Mouse (Mus musculus): ENCODE results near the gene Lingo4. TPM values are rescaled to one million over a fixed set of nuclear protein-coding genes. Genes with fewer than 3 reads are reported as not detected.

Gene Lingo4
- not detected in 2 replicates for polyA plus RNA-seq (2016; fragmentation: Nextera tagmentation; extraction: Ambion mirVana)

DNA sequence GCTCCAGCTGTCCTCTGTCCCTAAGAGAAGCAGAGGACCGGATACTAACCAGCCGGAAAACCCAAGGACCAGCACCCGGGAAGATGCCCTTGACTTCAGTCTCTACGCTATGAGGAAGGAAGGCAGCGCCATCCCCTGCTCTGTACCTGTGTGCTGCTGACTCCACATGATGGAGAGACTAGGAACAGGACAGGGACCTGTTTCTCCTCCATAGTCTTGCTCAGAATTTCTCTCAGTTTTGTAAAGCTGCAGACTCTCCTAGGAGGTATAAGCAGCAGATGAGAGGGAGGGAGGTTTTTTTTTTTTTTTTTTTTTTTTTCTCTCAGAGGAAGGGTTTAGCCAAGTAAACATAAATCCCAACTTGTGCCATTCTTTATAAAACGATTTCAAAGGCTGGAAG lies at the start of gene Lingo4:
Lingo4 (plus strand) TSS at position 301 of the 400 bp plus-strand sequence.
- Histone ChIP-seq H3K4me3 (peak within 1 kb of the TSS; percentile 37), H3K27ac (no peak within 1 kb of the TSS), H3K9me3 (replicated peaks) (no peaks in the 10 kb centered on the region), H3K36me3 (no peaks in the 10 kb centered on the region), H3K27me3 (ENCODE audit: low read depth, poor library complexity, severe bottlenecking) (peaks cover 70% of the 10 kb centered on the region), H3K4me1 (peaks cover 13% of the 10 kb centered on the region)
- no peak for DNase-seq (ENCODE audit: low spot score)
- WGBS, result 70% methylated on average over 6 of the region's 6 CpGs

DNA sequence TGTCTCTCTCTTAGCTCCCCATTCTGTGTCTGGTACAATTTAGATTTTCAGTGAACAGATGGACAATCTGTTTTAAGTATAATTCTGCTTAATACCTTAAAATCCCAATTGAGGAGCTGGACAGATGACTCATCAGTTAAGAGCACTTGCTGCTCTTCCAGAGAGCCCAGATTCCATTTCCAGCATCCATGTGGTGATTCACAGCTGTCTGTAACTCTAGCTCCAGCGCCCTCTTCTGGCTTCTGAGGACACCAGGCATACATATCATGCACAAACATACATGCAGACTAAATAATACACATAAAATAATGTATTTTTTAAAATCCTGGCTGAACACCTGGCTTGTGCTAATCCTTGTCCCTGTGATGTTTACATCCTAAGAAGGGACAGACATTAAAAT lies 37.5 kb upstream of the Lingo4 start:
- WGBS, result 6% methylated on average over 1 of the region's 1 CpGs
- peaks cover 11% of the 10 kb centered on the region for H3K4me1 ChIP-seq
- no peak for DNase-seq (ENCODE audit: low spot score)

DNA sequence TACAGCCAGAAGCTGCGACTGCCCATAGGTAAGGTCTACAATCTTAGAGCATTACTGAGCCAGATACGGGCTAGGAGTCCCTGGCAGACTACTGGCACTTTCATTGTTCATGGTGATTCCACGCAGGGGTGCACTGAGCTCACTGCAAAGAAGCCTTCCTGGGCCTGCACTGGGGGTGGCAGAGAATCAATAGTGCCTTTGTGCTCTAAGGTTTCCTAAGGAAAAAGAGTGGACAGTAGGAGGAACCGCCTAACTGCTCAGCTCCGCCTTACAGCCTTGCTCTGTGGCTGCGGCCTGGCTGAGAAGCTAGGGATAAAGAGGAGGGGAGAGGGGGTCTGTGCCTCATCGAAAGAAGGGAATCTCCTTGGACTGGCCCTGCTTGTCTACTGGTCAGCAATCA lies 36.2 kb upstream of the Lingo4 start, which contains the start of gene C2cd4d:
C2cd4d (plus strand) TSS at position 301 of the 400 bp plus-strand sequence.
- Histone ChIP-seq H3K4me3 (peak within 1 kb of the TSS; percentile 63), H3K27ac (peak within 1 kb of the TSS; percentile 81), H3K36me3 (no peaks in the 10 kb centered on the region), H3K9me3 (replicated peaks) (no peaks in the 10 kb centered on the region), H3K4me1 (peaks cover 11% of the 10 kb centered on the region), H3K27me3 (ENCODE audit: low read depth, poor library complexity, severe bottlenecking) (peaks cover 63% of the 10 kb centered on the region)
- WGBS, result 58% methylated on average over 7 of the region's 7 CpGs
- no peak for DNase-seq (ENCODE audit: low spot score)

More for the DNA sequence above, 37.5 kb upstream of the Lingo4 start:
- no peaks in the 10 kb centered on the region for H3K9me3 ChIP-seq (replicated peaks)
- no peak overlapping the region for H3K4me3 ChIP-seq
- H3K27me3 ChIP-seq (ENCODE audit: low read depth, poor library complexity, severe bottlenecking), result peaks cover 54% of the 10 kb centered on the region
- H3K27ac ChIP-seq, result no peak overlapping the region
- no peaks in the 10 kb centered on the region for H3K36me3 ChIP-seq

DNA sequence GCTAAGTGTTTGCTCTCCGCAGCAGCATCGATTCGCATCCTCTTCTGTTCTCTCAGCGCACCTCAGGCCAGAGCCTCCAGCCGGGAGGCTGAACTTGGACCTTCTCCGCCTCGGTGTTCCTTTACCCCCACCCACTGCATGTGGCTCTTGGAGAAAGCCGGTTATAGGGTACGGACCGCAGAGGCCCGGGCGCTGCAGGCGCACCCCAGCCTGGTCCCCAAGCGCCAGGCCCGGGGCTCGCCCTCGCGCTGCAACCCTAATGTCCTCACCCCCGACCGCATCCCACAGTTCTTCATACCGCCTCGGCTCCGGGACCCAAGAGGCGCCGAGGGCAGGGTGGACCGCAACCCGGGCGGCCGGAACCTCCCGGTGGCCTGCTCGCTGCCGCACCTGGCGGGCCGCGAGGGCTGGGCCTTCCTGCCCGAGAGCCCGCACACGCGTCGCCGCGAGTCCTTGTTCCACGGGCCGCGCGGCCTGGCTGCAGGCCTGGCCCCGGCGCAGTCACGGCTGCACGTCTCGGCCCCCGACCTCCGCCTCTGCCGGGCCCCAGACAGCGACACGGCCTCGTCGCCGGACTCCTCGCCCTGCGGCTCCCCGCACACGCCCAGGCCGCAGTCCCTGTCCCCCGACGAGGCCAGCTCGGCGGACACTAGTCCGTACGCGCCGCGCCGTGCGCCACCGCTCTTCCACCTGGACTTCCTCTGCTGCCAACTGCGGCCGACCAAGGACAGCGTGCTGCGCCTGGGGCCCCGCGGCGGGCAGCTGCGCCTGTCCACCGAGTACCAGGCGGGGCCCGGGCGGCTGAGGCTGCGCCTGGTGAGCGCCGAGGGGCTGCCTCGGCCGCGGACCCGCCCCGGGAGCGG lies 34.8 kb upstream of the Lingo4 start:
- H3K27ac ChIP-seq, result peak overlapping the region; percentile 81
- H3K4me3 ChIP-seq, result peak overlapping the region; percentile 63
- DNase-seq (ENCODE audit: low spot score), result peak; percentile 70
- peaks cover 11% of the 10 kb centered on the region for H3K4me1 ChIP-seq
- peaks cover 63% of the 10 kb centered on the region for H3K27me3 ChIP-seq (ENCODE audit: low read depth, poor library complexity, severe bottlenecking)
- H3K9me3 ChIP-seq (replicated peaks), result no peaks in the 10 kb centered on the region
- no peaks in the 10 kb centered on the region for H3K36me3 ChIP-seq
- 5% methylated on average over 97 of the region's 97 CpGs for WGBS

DNA sequence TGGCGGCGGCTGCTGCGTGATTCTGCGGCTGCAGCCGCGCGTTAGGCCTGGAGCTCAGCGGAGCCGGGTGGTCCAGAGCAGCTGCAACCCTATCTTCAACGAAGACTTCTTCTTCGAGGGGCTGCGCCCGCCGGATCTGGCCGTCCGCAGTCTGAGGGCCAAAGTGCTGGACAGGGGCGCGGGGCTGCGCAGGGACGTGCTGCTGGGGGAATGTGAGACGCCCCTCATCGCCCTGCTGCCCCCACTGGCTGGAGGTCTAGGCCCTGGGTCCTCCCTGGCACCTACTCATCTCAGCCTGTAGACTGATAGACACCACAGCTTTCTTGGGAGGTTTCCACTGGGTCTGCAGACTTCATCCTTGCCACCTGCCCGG lies 34.2 kb upstream of the Lingo4 start:
- Histone ChIP-seq H3K4me3 (peak overlapping the region; percentile 63), H3K9me3 (replicated peaks) (no peaks in the 10 kb centered on the region), H3K27ac (peak overlapping the region; percentile 81), H3K36me3 (no peaks in the 10 kb centered on the region), H3K4me1 (peaks cover 11% of the 10 kb centered on the region), H3K27me3 (ENCODE audit: low read depth, poor library complexity, severe bottlenecking) (peaks cover 63% of the 10 kb centered on the region)
- DNase-seq (ENCODE audit: low spot score), result no peak
- WGBS, result 4% methylated on average over 23 of the region's 23 CpGs

DNA sequence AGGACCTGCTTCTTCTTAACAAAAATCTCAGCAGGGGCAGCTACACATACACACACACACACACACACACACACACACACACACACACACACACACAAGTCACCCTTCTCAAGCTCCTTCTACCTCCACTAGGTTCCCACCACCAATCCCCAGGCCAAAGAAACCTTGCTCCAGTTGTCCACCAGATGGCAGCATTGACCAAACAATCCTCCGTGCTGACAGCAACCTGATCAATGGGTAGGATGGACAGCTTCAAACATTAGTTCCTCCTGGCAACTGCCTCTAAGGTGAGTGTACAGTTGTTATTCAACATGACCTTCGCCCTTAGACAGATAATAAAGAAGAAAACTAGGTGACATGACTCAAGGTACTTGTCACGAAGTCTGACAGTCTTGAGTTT lies 31.6 kb upstream of the Lingo4 start:
- no peaks in the 10 kb centered on the region for H3K36me3 ChIP-seq
- H3K4me1 ChIP-seq, result peaks cover 15% of the 10 kb centered on the region
- peaks cover 49% of the 10 kb centered on the region for H3K27me3 ChIP-seq (ENCODE audit: low read depth, poor library complexity, severe bottlenecking)
- WGBS, result 18% methylated on average over 3 of the region's 3 CpGs
- peak; percentile 84 for DNase-seq (ENCODE audit: low spot score)
- H3K4me3 ChIP-seq, result no peak overlapping the region
- no peaks in the 10 kb centered on the region for H3K9me3 ChIP-seq (replicated peaks)
- H3K27ac ChIP-seq, result no peak overlapping the region

DNA sequence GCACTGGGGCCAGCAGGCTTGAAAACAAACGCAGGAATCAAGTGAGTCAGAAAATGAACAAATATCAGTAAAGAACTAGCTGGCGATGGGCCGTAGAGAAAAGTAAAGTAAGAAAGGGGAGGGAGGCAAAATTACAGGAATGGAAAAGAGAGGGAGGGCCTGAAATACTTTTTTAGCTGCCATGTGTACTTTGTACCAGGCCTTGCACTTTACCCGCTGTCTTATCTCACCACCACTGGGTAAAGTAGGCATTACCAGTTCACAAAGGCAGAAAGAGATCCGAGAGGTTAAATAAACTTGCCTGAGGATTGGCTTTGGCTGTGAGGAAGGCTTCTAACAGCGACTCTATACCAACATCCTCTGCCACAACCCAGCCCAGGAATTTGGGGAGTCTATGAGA lies 30.8 kb upstream of the Lingo4 start:
- Histone ChIP-seq H3K27ac (no peak overlapping the region), H3K27me3 (ENCODE audit: low read depth, poor library complexity, severe bottlenecking) (peaks cover 49% of the 10 kb centered on the region), H3K4me1 (peaks cover 20% of the 10 kb centered on the region), H3K36me3 (no peaks in the 10 kb centered on the region), H3K9me3 (replicated peaks) (no peaks in the 10 kb centered on the region), H3K4me3 (no peak overlapping the region)
- 89% methylated on average over 6 of the region's 6 CpGs for WGBS
- no peak for DNase-seq (ENCODE audit: low spot score)

DNA sequence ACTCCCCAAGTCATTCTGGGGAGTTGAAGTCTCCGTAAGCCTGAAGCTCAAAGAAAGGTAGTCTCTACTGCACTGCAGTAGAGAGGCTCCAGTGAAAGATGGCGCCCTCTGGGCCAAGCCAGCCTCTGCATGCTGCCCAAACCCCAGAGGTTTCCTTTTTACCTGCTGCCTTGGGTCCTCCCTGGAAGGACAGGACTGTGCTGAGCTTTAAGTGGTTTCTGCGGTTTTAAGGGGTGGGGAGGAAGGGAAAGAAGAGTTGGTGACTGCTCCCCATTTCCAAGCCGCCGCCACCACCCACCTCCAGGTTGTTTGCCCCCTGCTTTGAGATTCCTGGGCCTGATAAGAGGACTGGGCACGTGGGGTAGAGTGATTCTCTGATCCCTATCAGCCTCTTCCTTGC lies 29.7 kb upstream of the Lingo4 start:
- Histone ChIP-seq H3K27ac (no peak overlapping the region), H3K4me1 (peaks cover 27% of the 10 kb centered on the region), H3K27me3 (ENCODE audit: low read depth, poor library complexity, severe bottlenecking) (peaks cover 49% of the 10 kb centered on the region), H3K36me3 (no peaks in the 10 kb centered on the region), H3K9me3 (replicated peaks) (no peaks in the 10 kb centered on the region), H3K4me3 (no peak overlapping the region)
- DNase-seq (ENCODE audit: low spot score), result no peak
- 64% methylated on average over 6 of the region's 6 CpGs for WGBS

DNA sequence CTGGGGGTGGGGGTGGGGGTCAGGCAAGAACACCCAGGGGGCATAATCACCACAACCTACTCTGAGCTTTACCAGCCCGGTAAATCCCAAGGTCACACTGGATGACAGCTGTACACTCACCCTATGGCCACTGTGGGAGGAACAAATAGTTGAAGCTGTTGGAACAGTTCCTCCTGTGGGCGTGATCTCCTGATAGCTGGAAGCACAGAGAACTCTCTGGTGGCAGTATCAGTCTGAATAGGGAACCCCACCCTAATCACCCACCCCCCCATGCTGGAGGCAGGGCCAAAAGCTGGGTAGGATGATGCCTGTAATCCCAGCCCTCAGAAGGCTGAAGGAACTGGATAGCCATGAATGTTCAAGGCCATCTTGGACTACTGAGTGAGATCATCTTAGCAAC lies 28.6 kb upstream of the Lingo4 start:
- Histone ChIP-seq H3K27me3 (ENCODE audit: low read depth, poor library complexity, severe bottlenecking) (peaks cover 49% of the 10 kb centered on the region), H3K27ac (no peak overlapping the region), H3K4me1 (peaks cover 25% of the 10 kb centered on the region), H3K4me3 (no peak overlapping the region), H3K36me3 (no peaks in the 10 kb centered on the region), H3K9me3 (replicated peaks) (no peaks in the 10 kb centered on the region)
- WGBS, result 74% methylated on average over 2 of the region's 2 CpGs
- no peak for DNase-seq (ENCODE audit: low spot score)

DNA sequence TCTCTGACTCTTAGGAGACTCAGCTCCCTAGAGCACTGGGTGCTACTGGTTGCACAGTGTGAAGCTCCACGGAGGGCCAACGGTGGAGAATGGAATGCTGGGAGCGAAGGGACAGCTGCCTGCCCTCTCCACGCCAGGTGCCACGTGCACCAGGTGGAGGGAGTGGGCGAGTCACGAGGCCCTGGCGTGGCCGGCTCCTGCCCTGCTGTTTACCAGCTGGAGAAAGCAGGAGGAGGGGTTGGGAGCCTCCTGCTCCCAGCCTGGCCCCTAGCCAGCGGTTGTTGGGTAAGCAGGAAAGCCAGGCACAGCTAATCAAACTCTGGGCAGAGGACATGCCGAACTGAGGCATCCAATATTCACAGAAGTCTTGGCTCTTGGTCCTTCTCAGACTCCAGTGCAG lies 26.7 kb upstream of the Lingo4 start:
- no peaks in the 10 kb centered on the region for H3K36me3 ChIP-seq
- no peak for DNase-seq (ENCODE audit: low spot score)
- peaks cover 25% of the 10 kb centered on the region for H3K4me1 ChIP-seq
- 0 out of 2 replicates have a peak overlapping the region, but pooled peaks have one; percentile 22 for H3K4me3 ChIP-seq
- H3K27ac ChIP-seq, result peak overlapping the region; percentile 40; the same call in 1 of the 2 replicates
- H3K27me3 ChIP-seq (ENCODE audit: low read depth, poor library complexity, severe bottlenecking), result peaks cover 39% of the 10 kb centered on the region
- no peaks in the 10 kb centered on the region for H3K9me3 ChIP-seq (replicated peaks)
- WGBS, result 7% methylated on average over 11 of the region's 11 CpGs

DNA sequence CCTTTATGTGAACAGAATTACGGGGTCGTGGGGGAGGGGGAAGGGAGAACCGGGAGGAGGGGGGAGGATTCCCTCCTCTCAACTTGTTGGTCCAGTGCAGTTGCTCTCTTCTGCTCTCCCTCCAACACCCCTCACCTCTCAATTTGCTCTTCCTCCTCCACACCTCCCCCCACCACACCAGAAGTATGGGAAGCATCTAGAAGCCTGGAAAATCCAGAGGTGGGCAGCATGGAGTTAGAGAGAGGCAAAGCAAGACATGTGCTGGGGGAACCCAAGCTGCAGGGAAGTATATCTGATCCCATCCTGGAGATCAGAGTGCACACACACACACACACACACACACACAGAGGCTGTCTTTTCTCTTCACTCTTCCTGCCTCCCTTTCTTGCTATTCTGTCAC lies 26.3 kb upstream of the Lingo4 start:
- Histone ChIP-seq H3K4me3 (0 out of 2 replicates have a peak overlapping the region, but pooled peaks have one; percentile 22), H3K36me3 (no peaks in the 10 kb centered on the region), H3K27ac (peak overlapping the region; percentile 40; the same call in 1 of the 2 replicates), H3K9me3 (replicated peaks) (no peaks in the 10 kb centered on the region), H3K4me1 (peaks cover 28% of the 10 kb centered on the region), H3K27me3 (ENCODE audit: low read depth, poor library complexity, severe bottlenecking) (peaks cover 38% of the 10 kb centered on the region)
- no peak for DNase-seq (ENCODE audit: low spot score)
- WGBS, result 0% methylated on average over 3 of the region's 3 CpGs

DNA sequence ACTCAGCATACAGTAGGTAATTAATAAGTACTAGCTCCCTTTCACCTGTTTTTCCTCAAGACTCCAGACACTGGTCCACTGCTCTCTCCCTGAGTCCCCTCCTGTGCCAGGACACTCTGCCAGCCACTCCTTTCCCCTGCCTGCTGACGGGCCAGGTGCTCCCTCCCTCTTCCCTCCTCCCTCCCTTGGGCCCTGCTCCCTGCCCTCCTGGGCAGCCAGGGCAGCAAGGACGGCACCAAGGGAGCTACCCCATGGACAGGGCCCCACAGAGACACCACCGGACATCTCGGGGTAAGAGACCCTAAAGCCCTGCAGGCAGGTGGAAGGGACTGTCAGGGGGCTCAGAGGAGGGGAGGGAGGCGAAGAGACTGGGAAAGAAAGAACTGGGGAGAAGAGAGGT lies 25.7 kb upstream of the Lingo4 start, which contains the start of gene Rorc:
Rorc (plus strand) TSS at position 154 of the 400 bp plus-strand sequence.
- H3K36me3 ChIP-seq, result no peaks in the 10 kb centered on the region
- peak within 1 kb of the TSS; percentile 42; the same call in 1 of the 2 replicates for H3K27ac ChIP-seq
- peak within 1 kb of the TSS; percentile 24 for H3K4me3 ChIP-seq
- no peaks in the 10 kb centered on the region for H3K9me3 ChIP-seq (replicated peaks)
- H3K4me1 ChIP-seq, result peaks cover 32% of the 10 kb centered on the region
- DNase-seq (ENCODE audit: low spot score), result no peak
- H3K27me3 ChIP-seq (ENCODE audit: low read depth, poor library complexity, severe bottlenecking), result peaks cover 44% of the 10 kb centered on the region
- WGBS, result 10% methylated on average over 5 of the region's 5 CpGs

DNA sequence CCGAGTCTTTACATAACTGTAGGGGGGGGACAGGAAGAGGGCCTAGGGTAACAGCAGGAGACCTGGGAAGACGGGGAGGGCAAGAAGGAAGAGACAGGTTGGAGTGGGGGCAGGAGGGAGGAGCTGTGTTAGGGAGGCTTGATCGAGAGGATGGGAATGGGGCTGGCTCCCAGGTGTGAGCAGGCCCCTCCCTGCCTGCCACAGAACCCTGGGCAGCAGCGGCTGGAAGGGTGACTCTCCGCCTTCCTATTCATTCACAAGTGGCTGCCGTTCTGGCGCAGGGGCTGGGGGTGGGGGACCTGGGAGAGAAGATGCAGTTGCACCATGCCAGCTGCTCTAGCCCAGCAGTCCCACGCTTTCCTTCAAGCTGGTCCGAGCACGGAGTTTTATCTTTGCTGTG lies 25.2 kb upstream of the Lingo4 start:
- no peak for DNase-seq (ENCODE audit: low spot score)
- Histone ChIP-seq H3K4me1 (peaks cover 32% of the 10 kb centered on the region), H3K4me3 (peak overlapping the region; percentile 24), H3K27me3 (ENCODE audit: low read depth, poor library complexity, severe bottlenecking) (peaks cover 48% of the 10 kb centered on the region), H3K36me3 (no peaks in the 10 kb centered on the region), H3K9me3 (replicated peaks) (no peaks in the 10 kb centered on the region), H3K27ac (no peak overlapping the region)
- 5% methylated on average over 10 of the region's 10 CpGs for WGBS

Data from limb, embryonic 10.5 days (tissue).